Mouse (Mus musculus) heart, postnatal 25 days (tissue): ENCODE results near the gene Wdr54. TPM values are rescaled to one million over a fixed set of nuclear protein-coding genes. Genes with fewer than 3 reads are reported as not detected.
A peak's percentile ranks its signal among the peaks of the same experiment; 100 is the strongest.
"Not testable (repeated sequence)": the region's sequence is repeated elsewhere in the genome, so short reads cannot be mapped to it uniquely, and the experiment has no call there.

Source experiments
- DNase-seq: peaks from one replicate; pipeline ENCODE4 v3.0.0; 2022; ENCODE audit warnings: low spot score
- intact Hi-C: fragments of 180-260 bp; cut with DNase I; formaldehyde crosslinking; loops from one replicate; pipeline ENCODE4 v1.15.1; 2025
- total RNA-seq, 2 experiments: library from RNA; stranded (reverse); gene quantifications; 2 replicates each; pipeline ENCODE4 v1.2.3; 2021

The Wdr54 gene
- total RNA-seq, 2 experiments from 2014 or later: 1.0 to 2.3 TPM

DNA sequence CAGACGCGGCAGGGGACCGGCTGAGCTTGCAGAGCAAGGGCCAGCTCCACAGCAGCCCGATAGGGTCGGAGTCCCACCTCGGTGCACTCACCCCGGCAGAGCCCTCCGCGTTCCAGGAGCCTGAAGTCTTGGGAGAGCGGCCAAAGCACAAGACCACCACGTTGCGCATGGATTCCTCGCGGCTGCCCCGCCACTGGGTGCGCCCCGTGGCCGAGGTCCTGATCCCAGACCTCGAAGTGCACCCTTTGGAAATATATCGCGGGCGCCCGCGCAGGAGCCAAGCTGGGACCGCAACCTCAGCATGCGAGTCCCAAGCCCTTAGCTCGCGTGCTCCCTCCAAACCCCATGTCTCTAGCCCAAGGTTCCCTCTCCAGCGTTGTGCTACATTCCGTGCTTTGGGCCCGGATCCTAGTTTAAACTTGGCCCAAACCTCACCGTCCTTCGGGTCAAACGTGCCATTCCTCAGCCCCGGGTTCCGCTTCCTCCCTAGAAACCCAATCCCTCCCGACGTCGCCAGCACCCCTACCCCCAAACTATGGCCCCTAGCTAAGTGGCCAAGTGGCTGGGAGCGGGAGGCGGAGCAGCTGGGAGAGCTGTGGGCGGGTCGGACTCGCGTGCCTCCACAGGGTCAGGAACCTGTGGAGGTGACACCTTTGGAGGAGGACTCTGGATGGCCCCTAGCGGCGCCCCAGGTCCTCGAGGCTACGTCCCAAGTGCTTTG lies 5.9 kb upstream of the Wdr54 start:
- intact Hi-C loops: loop anchor here (5.0 kb wide), 1 partner anchor 105 kb away; no protein-coding TSS in a partner anchor
- DNase-seq: no peak

DNA sequence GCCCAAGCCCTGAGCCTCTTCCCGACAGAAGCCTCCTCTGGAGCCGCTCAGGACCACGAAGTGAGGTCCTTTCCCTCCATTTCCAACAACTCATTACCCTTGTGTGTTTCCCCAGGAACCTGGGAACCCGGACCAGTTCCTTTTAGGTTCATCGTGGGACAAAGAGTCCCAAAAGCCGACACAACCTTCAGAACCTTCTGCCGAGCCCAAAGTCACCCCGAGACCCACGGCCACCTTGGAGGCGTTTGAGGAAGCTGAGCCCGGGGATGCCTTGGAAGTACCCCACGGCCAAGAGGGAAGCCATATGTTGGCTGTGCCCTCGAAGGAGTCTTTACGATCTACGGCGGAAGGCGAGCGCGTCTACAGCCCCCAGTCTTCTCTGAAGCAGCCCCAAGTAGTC lies 5.2 kb upstream of the Wdr54 start:
- no peak for DNase-seq
- intact Hi-C loops: loop anchor here (5.0 kb wide), 1 partner anchor 106 kb away; no protein-coding TSS in a partner anchor

- intact Hi-C loops: loop anchor here (2.0 kb wide), 2 partner anchors 45 to 163 kb away; partner anchors contain the start of gene Mogs
- not testable (repeated sequence) for DNase-seq
These were observed 3.3 kb upstream of the Wdr54 start for GRCm38 (mm10) chr6:83159456-83159855.

GRCm38 (mm10) chr6:83155552-83156238 lies 502 bp downstream of the Wdr54 start:
- intact Hi-C loops: no loop called here

DNA sequence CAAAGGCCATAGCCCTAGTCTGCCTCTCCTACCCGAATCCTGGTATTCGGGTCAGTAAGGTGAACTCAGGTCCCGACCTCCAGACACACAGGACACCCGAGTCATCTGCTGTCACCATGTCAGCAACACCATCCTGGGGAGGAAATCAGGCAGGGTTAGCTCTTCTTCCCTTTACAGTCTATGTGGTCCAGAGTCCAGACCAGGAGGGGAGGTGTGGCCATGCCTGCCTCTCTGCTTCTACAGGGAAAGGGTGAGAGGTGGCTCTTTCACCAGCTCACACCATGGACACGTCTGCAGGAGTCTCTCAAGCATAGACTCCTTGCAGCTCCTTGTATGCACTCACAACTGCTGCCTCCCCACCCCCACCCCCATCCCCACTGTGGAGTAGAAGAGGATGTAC lies 2.7 kb downstream of the Wdr54 start:
- intact Hi-C loops: no loop called here
- no peak for DNase-seq

More at GRCm38 (mm10) chr6:83155552-83156238, 502 bp downstream of the Wdr54 start:
- no peak for DNase-seq

DNA sequence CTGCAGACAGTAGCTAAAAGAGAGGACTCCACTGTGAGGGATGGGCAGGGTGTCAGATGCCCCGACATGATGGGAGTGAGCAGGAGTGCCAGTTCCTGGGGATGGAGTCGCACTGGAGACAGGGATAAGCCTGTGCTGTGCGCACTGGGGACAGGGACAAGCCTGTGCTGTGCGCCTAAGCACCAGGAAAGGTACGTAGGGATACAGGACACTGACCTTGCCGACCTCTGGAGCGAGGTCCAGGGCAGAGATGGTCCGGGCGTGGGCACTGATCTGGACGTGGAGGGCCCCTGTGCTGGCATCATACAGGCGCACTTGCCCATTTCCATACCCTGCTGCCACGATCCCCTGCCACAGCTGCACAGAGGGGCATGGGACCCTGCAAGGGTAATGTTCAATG lies 3.2 kb downstream of the Wdr54 start:
- no peak for DNase-seq
- intact Hi-C loops: no loop called here

- DNase-seq: no peak
- intact Hi-C loops: no loop called here
These were observed 4.5 kb downstream of the Wdr54 start for GRCm38 (mm10) chr6:83151721-83152120.

- no peak for DNase-seq
- intact Hi-C loops: no loop called here
These were observed 8.9 kb downstream of the Wdr54 start for GRCm38 (mm10) chr6:83147280-83147679.

- DNase-seq: no peak
- intact Hi-C loops: no loop called here
These were observed 10.4 kb downstream of the Wdr54 start for GRCm38 (mm10) chr6:83145805-83146204.

DNA sequence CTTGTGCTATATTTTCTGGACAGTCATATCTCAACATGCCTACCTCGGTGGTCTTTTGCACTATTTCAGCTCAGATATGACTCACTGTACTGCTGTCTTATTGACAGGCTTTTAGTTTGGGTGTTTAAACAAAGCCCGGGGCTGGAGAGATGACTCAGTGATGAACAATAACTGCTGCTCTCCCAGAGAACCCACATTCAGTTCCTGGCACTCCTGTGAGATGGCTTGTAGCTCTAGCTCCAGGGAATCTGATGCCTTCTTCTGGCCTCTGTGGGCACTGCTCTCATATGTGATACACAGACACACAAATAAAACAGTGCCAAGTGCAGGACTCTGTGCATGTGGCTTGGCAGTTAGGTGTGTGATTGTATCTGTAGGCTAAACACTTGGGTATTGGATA lies 11.0 kb downstream of the Wdr54 start:
- intact Hi-C loops: no loop called here
- no peak for DNase-seq

DNA sequence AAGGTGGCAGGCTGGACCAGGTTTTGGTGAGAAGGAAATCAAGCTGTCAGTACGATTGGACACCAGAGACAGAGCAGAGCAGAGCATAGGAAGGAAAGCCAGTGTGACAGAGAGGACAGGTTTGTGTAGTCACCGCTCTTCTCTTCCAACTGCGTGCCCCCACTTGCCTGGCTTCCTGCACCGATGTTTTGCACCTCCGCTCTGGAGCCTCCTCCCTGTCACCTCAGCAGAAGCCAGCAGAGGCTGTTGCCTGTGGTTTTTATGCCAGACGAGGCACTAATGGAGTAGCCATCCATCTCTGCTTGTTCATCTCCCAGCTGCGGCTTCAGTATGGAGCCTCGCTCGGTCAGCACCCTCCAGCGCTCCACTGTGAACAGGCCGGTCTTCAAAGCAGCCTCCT lies 13.3 kb downstream of the Wdr54 start:
- intact Hi-C loops: no loop called here
- DNase-seq: no peak

GRCm38 (mm10) chr6:83142211-83142731 lies 13.9 kb downstream of the Wdr54 start:
- no peak for DNase-seq
- intact Hi-C loops: no loop called here

GRCm38 (mm10) chr6:83141636-83142035 lies 14.6 kb downstream of the Wdr54 start:
- DNase-seq: no peak
- intact Hi-C loops: no loop called here

- no peak for DNase-seq
- intact Hi-C loops: no loop called here
These were observed 16.2 kb downstream of the Wdr54 start for GRCm38 (mm10) chr6:83140044-83140443.

- intact Hi-C loops: no loop called here
- no peak for DNase-seq
These were observed 18.1 kb downstream of the Wdr54 start for GRCm38 (mm10) chr6:83138056-83138455.

- intact Hi-C loops: no loop called here
These were observed 18.6 kb downstream of the Wdr54 start for GRCm38 (mm10) chr6:83137576-83137950.

DNA sequence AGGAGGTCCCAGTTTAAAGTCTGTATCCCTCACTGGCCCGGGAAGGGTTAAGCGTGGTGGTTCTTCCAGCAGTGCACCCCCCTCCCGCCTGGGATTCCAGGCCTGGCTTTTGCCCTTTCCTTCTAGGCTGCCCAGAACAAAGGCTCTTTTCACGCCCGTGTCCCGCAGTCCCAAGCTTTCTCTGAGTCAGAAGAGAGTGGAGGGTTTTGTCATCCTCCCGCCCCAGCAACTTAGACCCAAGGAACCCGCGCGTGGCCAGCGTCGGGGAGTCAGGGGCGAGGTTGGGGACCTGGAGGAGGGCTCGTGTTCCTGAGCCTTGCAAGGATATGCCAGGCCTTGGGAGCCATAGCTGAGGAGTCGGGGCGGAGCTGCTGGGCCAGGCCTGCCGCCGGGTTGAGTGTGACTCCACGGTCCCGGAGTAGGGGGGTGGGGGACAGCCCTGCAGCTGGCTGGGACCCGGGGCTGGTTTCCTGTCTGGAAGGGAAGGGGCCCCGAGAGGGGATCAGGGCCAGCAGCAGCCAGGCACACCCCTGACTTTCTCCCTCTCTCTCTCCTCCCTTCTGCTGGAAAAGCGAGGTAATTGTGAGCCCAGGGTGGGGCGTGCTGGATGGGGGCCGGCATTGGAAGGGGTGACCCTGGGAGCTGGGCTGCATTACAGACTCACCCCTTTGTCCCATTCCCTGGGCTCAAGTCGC lies 19.2 kb downstream of the Wdr54 start:
- intact Hi-C loops: no loop called here
- DNase-seq: peak; percentile 75

More at GRCm38 (mm10) chr6:83137576-83137950, 18.6 kb downstream of the Wdr54 start:
- peak; percentile 88 for DNase-seq

- no peak for DNase-seq
- intact Hi-C loops: no loop called here
These were observed 19.8 kb downstream of the Wdr54 start for GRCm38 (mm10) chr6:83136291-83136880.

DNA sequence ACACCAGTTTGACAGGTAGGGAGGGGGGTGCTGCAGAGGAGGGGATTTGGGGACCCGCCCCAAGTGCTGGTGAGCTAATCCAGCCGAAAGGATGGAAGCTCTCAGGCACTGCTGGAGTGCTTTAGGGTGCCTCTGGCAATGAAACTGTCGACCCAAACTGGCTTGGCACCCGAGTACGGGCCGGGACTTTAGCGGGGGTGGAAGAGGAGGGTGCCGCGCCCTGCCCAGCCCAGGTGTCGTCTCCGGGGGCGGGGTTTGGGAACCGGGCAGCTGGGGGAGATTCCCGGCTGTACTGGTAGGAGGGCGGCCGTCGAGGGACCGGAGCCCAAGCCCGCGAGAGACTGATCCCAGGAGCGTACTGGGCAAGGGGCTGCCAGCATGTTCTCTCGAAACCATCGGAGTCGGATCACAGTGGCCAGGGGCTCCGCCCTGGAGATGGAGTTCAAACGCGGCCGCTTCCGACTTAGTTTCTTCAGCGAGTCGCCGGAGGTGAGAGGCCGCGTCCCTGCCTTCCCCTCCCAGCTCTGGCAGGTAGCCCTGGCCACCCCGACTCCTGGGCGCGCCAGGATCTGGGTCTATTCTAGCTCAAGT lies 20.5 kb downstream of the Wdr54 start:
- intact Hi-C loops: no loop called here
- no peak for DNase-seq
